Mouse (Mus musculus): ENCODE measurements around the gene Hic1. TPM values are rescaled to one million over a fixed set of nuclear protein-coding genes. Genes with fewer than 3 reads are reported as not detected.
A peak's percentile ranks its signal among the peaks of the same experiment; 100 is the strongest.
"Not testable (repeated sequence)": the region's sequence is repeated elsewhere in the genome, so short reads cannot be mapped to it uniquely, and the experiment has no call there.

Gene Hic1
- polyA plus RNA-seq, 1 experiment from 2014 or later: 2.8 TPM

GRCm38 (mm10) chr11:75190905-75191441 is 21.7 kb upstream of the Hic1 start, which contains the start of gene Dph1:
TSS of gene Dph1 (minus strand) at chr11:75191241.
- Histone ChIP-seq H3K4me2 (peak within 1 kb of the TSS; percentile 85), H3K4me1 (peaks cover 56% of the 10 kb centered on the region), H3K4me3 (peak within 1 kb of the TSS; percentile 72), H3K27me3 (replicated peaks) (0 out of 2 replicates have a peak, but pooled peaks cover 8% of the 10 kb centered on the region), H3K36me3 (replicated peaks) (no peaks in the 10 kb centered on the region), H3K9me3 (no peaks in the 10 kb centered on the region), H3K27ac (peak within 1 kb of the TSS; percentile 9; the same call in 1 of the 2 replicates), H3K9ac (peak within 1 kb of the TSS; percentile 57)
- WGBS: 43% methylated on average over 5 of the region's 5 CpGs
- no peak for ATAC-seq (replicated peaks)

- under 1% methylated on average over 24 of the region's 24 CpGs for WGBS
- peak overlapping the region; percentile 72 for H3K4me3 ChIP-seq
- 0 out of 2 replicates have a peak, but pooled peaks cover 8% of the 10 kb centered on the region for H3K27me3 ChIP-seq (replicated peaks)
- no peaks in the 10 kb centered on the region for H3K9me3 ChIP-seq
- H3K36me3 ChIP-seq (replicated peaks): no peaks in the 10 kb centered on the region
- H3K4me2 ChIP-seq: peak overlapping the region; percentile 85
- H3K9ac ChIP-seq: peak overlapping the region; percentile 57
- peak overlapping the region; percentile 9; the same call in 1 of the 2 replicates for H3K27ac ChIP-seq
- peak; percentile 76 for ATAC-seq (replicated peaks)
- peaks cover 51% of the 10 kb centered on the region for H3K4me1 ChIP-seq
Measured at GRCm38 (mm10) chr11:75190371-75190724, 21.0 kb upstream of the Hic1 start.

- 0 out of 2 replicates have a peak, but pooled peaks cover 8% of the 10 kb centered on the region for H3K27me3 ChIP-seq (replicated peaks)
- ATAC-seq (replicated peaks): peak; percentile 13
- H3K4me2 ChIP-seq: peak overlapping the region; percentile 85
- H3K9ac ChIP-seq: peak overlapping the region; percentile 57
- no peaks in the 10 kb centered on the region for H3K9me3 ChIP-seq
- H3K4me3 ChIP-seq: peak overlapping the region; percentile 72
- WGBS: under 1% methylated on average over 22 of the region's 22 CpGs
- H3K27ac ChIP-seq: no peak overlapping the region
- no peaks in the 10 kb centered on the region for H3K36me3 ChIP-seq (replicated peaks)
- peaks cover 51% of the 10 kb centered on the region for H3K4me1 ChIP-seq
Measured at GRCm38 (mm10) chr11:75189713-75190370, 20.5 kb upstream of the Hic1 start.

GRCm38 (mm10) chr11:75184986-75185385 is 15.7 kb upstream of the Hic1 start:
- no peak overlapping the region for H3K4me3 ChIP-seq
- H3K36me3 ChIP-seq (replicated peaks): no peaks in the 10 kb centered on the region
- H3K4me2 ChIP-seq: no peak overlapping the region; the same call in 1 of the 2 replicates
- H3K9ac ChIP-seq: no peak overlapping the region
- peaks cover 19% of the 10 kb centered on the region for H3K4me1 ChIP-seq
- H3K9me3 ChIP-seq: no peaks in the 10 kb centered on the region
- no peaks in the 10 kb centered on the region for H3K27me3 ChIP-seq (replicated peaks)
- H3K27ac ChIP-seq: peak overlapping the region; percentile 23; the same call in 1 of the 2 replicates
- ATAC-seq (replicated peaks): no peak
- WGBS: 32% methylated on average over 1 of the region's 2 CpGs

GRCm38 (mm10) chr11:75184573-75184972 is 15.3 kb upstream of the Hic1 start:
- no peak overlapping the region; the same call in 1 of the 2 replicates for H3K4me2 ChIP-seq
- ATAC-seq (replicated peaks): no peak
- H3K9ac ChIP-seq: no peak overlapping the region
- H3K27me3 ChIP-seq (replicated peaks): no peaks in the 10 kb centered on the region
- H3K4me3 ChIP-seq: no peak overlapping the region
- no peaks in the 10 kb centered on the region for H3K9me3 ChIP-seq
- H3K4me1 ChIP-seq: peaks cover 18% of the 10 kb centered on the region
- peak overlapping the region; percentile 23; the same call in 1 of the 2 replicates for H3K27ac ChIP-seq
- H3K36me3 ChIP-seq (replicated peaks): no peaks in the 10 kb centered on the region
- WGBS: 87% methylated on average over 5 of the region's 5 CpGs

GRCm38 (mm10) chr11:75183917-75184570 is 14.7 kb upstream of the Hic1 start:
- peaks cover 16% of the 10 kb centered on the region for H3K4me1 ChIP-seq
- 79% methylated on average over 2 of the region's 2 CpGs for WGBS
- no peak overlapping the region for H3K4me2 ChIP-seq
- no peaks in the 10 kb centered on the region for H3K36me3 ChIP-seq (replicated peaks)
- H3K9me3 ChIP-seq: no peaks in the 10 kb centered on the region
- ATAC-seq (replicated peaks): no peak
- H3K4me3 ChIP-seq: no peak overlapping the region
- H3K27me3 ChIP-seq (replicated peaks): no peaks in the 10 kb centered on the region
- H3K27ac ChIP-seq: 0 out of 2 replicates have a peak overlapping the region, but pooled peaks have one; percentile 23
- no peak overlapping the region for H3K9ac ChIP-seq

GRCm38 (mm10) chr11:75178672-75179208 is 9.4 kb upstream of the Hic1 start, which contains the start of gene Ovca2:
TSS of gene Ovca2 (minus strand) at chr11:75178835.
- ATAC-seq (replicated peaks): peak; percentile 96
- H3K36me3 ChIP-seq (replicated peaks): no peaks in the 10 kb centered on the region; the same call in 1 of the 2 replicates
- peak within 1 kb of the TSS; percentile 91 for H3K27ac ChIP-seq
- H3K4me1 ChIP-seq: peaks cover 20% of the 10 kb centered on the region
- peak within 1 kb of the TSS; percentile 80 for H3K9ac ChIP-seq
- H3K4me2 ChIP-seq: peak within 1 kb of the TSS; percentile 91
- H3K27me3 ChIP-seq (replicated peaks): no peaks in the 10 kb centered on the region
- no peaks in the 10 kb centered on the region for H3K9me3 ChIP-seq
- under 1% methylated on average over 33 of the region's 33 CpGs for WGBS
- H3K4me3 ChIP-seq: peak within 1 kb of the TSS; percentile 65

GRCm38 (mm10) chr11:75178011-75178410 is 8.7 kb upstream of the Hic1 start:
- H3K4me3 ChIP-seq: peak overlapping the region; percentile 65
- peak overlapping the region; percentile 91 for H3K4me2 ChIP-seq
- H3K4me1 ChIP-seq: peaks cover 23% of the 10 kb centered on the region
- H3K9me3 ChIP-seq: no peaks in the 10 kb centered on the region
- no peak for ATAC-seq (replicated peaks)
- WGBS: 56% methylated on average over 12 of the region's 12 CpGs
- H3K27me3 ChIP-seq (replicated peaks): no peaks in the 10 kb centered on the region
- H3K27ac ChIP-seq: peak overlapping the region; percentile 91
- H3K36me3 ChIP-seq (replicated peaks): no peaks in the 10 kb centered on the region; the same call in 1 of the 2 replicates
- H3K9ac ChIP-seq: peak overlapping the region; percentile 80

GRCm38 (mm10) chr11:75174574-75174973 is 5.3 kb upstream of the Hic1 start:
- H3K9ac ChIP-seq; H3K36me3 ChIP-seq (replicated peaks); ATAC-seq (replicated peaks); H3K27me3 ChIP-seq (replicated peaks); H3K9me3 ChIP-seq; H3K27ac ChIP-seq; H3K4me3 ChIP-seq: not testable (repeated sequence)
- Histone ChIP-seq H3K4me2 (peak overlapping the region; percentile 88; the same call in 1 of the 2 replicates), H3K4me1 (peaks cover 54% of the 10 kb centered on the region)
- 70% methylated on average over 6 of the region's 6 CpGs for WGBS

GRCm38 (mm10) chr11:75173799-75174165 is 4.5 kb upstream of the Hic1 start:
- no peak for ATAC-seq (replicated peaks)
- peak overlapping the region; percentile 85 for H3K27ac ChIP-seq
- H3K36me3 ChIP-seq (replicated peaks): no peaks in the 10 kb centered on the region; the same call in 1 of the 2 replicates
- peaks cover 59% of the 10 kb centered on the region for H3K4me1 ChIP-seq
- H3K4me3 ChIP-seq: peak overlapping the region; percentile 83
- 2% methylated on average over 15 of the region's 15 CpGs for WGBS
- peak overlapping the region; percentile 88 for H3K4me2 ChIP-seq
- peaks cover 7% of the 10 kb centered on the region for H3K27me3 ChIP-seq (replicated peaks)
- no peaks in the 10 kb centered on the region for H3K9me3 ChIP-seq
- peak overlapping the region; percentile 65 for H3K9ac ChIP-seq

GRCm38 (mm10) chr11:75173095-75173798 is 3.9 kb upstream of the Hic1 start:
- Histone ChIP-seq H3K9ac (peak overlapping the region; percentile 65), H3K36me3 (replicated peaks) (no peaks in the 10 kb centered on the region; the same call in 1 of the 2 replicates), H3K4me2 (peak overlapping the region; percentile 88), H3K4me1 (peaks cover 64% of the 10 kb centered on the region), H3K27ac (peak overlapping the region; percentile 85), H3K27me3 (replicated peaks) (peaks cover 13% of the 10 kb centered on the region), H3K4me3 (peak overlapping the region; percentile 83), H3K9me3 (no peaks in the 10 kb centered on the region)
- peak; percentile 58 for ATAC-seq (replicated peaks)
- under 1% methylated on average over 70 of the region's 71 CpGs for WGBS
